Mouse (Mus musculus) stomach, embryonic 14.5 days (tissue): ENCODE measurements at regions not wholly inside any gene's neighbourhood (a gene's known extent, or its start where the extent isn't known, plus 50 kb on each side); places are given as distances from the start of the nearest gene placed in this dataset.

Experiments used
- ATAC-seq: fragments of 200-750 bp; cut with Nextera tagmentation; 2 replicates; pipeline ENCODE4 v1.8.0; 2017; ENCODE audit warnings: low read depth, moderate TSS enrichment; ENCODE audit not compliant: insufficient number of reproducible peaks, insufficient read depth, low FRiP score
- H3K27ac ChIP-seq: fragments of 300-500 bp; sonication (generic); 2 replicates; pipeline ENCODE4 v1.5.1; 2014; ENCODE audit warnings: mild to moderate bottlenecking, low read length, moderate library complexity, mixed read lengths
- H3K27me3 ChIP-seq: fragments of 300-500 bp; sonication (generic); 2 replicates; pipeline ENCODE4 v1.6.1; 2014; ENCODE audit warnings: low read length, control low read depth, mixed read lengths; ENCODE audit not compliant: control insufficient read depth, insufficient read depth
- H3K36me3 ChIP-seq: fragments of 300-500 bp; sonication (generic); 2 replicates; pipeline ENCODE4 v1.6.1; 2014; ENCODE audit warnings: mild to moderate bottlenecking, control low read depth, low read length, moderate library complexity, mixed read lengths; ENCODE audit not compliant: control insufficient read depth, insufficient read depth
- H3K4me1 ChIP-seq: fragments of 300-500 bp; sonication (generic); 2 replicates; pipeline ENCODE4 v1.6.1; 2014; ENCODE audit warnings: low read length, control low read depth, mixed read lengths; ENCODE audit not compliant: control insufficient read depth, insufficient read depth
- H3K4me2 ChIP-seq: fragments of 300-500 bp; sonication (generic); replicated peaks from 2 replicates; pipeline ENCODE4 v1.6.1; 2014; ENCODE audit warnings: low read depth, low read length, control low read depth
- H3K4me3 ChIP-seq: fragments of 300-500 bp; sonication (generic); 2 replicates; pipeline ENCODE4 v1.5.1; 2014; ENCODE audit warnings: low read depth, low read length, control low read depth
- H3K9ac ChIP-seq: fragments of 300-500 bp; sonication (generic); replicated peaks from 2 replicates; pipeline ENCODE4 v1.6.1; 2014; ENCODE audit warnings: low read depth, mild to moderate bottlenecking, control low read depth, low read length, moderate library complexity, mixed read lengths
- H3K9me3 ChIP-seq: fragments of 300-500 bp; sonication (generic); 2 replicates; pipeline ENCODE4 v1.6.1; 2016; ENCODE audit warnings: low read depth, low read length, control low read depth; ENCODE audit not compliant: control insufficient read depth
- WGBS: fragments of 180-500 bp; shearing (Covaris S2); extraction: QIAGEN DNeasy Blood & Tissue Kit; methylation state at CpG from one replicate; pipeline ENCODE4 v1.1.7; 2014; 5-methylcytosine and 5-hydroxymethylcytosine counted together

- Histone ChIP-seq H3K9ac (no peak overlapping the region), H3K9me3 (no peaks in the 10 kb centered on the region), H3K27ac (no peak overlapping the region), H3K27me3 (no peaks in the 10 kb centered on the region), H3K4me3 (no peak overlapping the region), H3K4me2 (no peak overlapping the region), H3K4me1 (no peaks in the 10 kb centered on the region), H3K36me3 (no peaks in the 10 kb centered on the region)
- ATAC-seq, result no peak
- 93% methylated on average over 4 of the region's 4 CpGs for WGBS
Measured at GRCm38 (mm10) chr3:128525427-128525826, 629.3 kb upstream of the Fam241a start.

GRCm38 (mm10) chr3:128520671-128521103 is 624.6 kb upstream of the Fam241a start:
- no peak overlapping the region for H3K4me3 ChIP-seq
- no peaks in the 10 kb centered on the region for H3K36me3 ChIP-seq
- peak; percentile 79 for ATAC-seq
- peak overlapping the region; percentile 31 for H3K4me2 ChIP-seq
- peak overlapping the region; percentile 24; the same call in 1 of the 2 replicates for H3K27ac ChIP-seq
- no peaks in the 10 kb centered on the region for H3K27me3 ChIP-seq
- no peaks in the 10 kb centered on the region for H3K4me1 ChIP-seq
- no peak overlapping the region for H3K9ac ChIP-seq
- no peaks in the 10 kb centered on the region for H3K9me3 ChIP-seq
- 39% methylated on average over 7 of the region's 7 CpGs for WGBS

GRCm38 (mm10) chr3:128519913-128520316 is 623.8 kb upstream of the Fam241a start:
- Histone ChIP-seq H3K4me3 (no peak overlapping the region), H3K36me3 (no peaks in the 10 kb centered on the region), H3K4me1 (no peaks in the 10 kb centered on the region), H3K4me2 (peak overlapping the region; percentile 31), H3K27me3 (no peaks in the 10 kb centered on the region), H3K9ac (no peak overlapping the region), H3K9me3 (no peaks in the 10 kb centered on the region), H3K27ac (peak overlapping the region; percentile 24; the same call in 1 of the 2 replicates)
- peak; percentile 51; the same call in 1 of the 2 replicates for ATAC-seq
- 35% methylated on average over 6 of the region's 6 CpGs for WGBS

- Histone ChIP-seq H3K4me3 (no peak overlapping the region), H3K9ac (no peak overlapping the region), H3K36me3 (no peaks in the 10 kb centered on the region), H3K4me1 (no peaks in the 10 kb centered on the region), H3K27ac (no peak overlapping the region), H3K9me3 (no peaks in the 10 kb centered on the region), H3K4me2 (no peak overlapping the region), H3K27me3 (no peaks in the 10 kb centered on the region)
- no peak for ATAC-seq
- 48% methylated on average over 4 of the region's 4 CpGs for WGBS
Measured at GRCm38 (mm10) chr3:128518806-128519205, 622.7 kb upstream of the Fam241a start.

GRCm38 (mm10) chr3:128471111-128471510 is 575.0 kb upstream of the Fam241a start:
- H3K36me3 ChIP-seq, result no peaks in the 10 kb centered on the region
- no peak overlapping the region for H3K27ac ChIP-seq
- no peak overlapping the region for H3K4me3 ChIP-seq
- ATAC-seq, result no peak
- no peaks in the 10 kb centered on the region for H3K27me3 ChIP-seq
- no peaks in the 10 kb centered on the region for H3K4me1 ChIP-seq
- H3K9ac ChIP-seq, result no peak overlapping the region
- no peak overlapping the region for H3K4me2 ChIP-seq
- no peaks in the 10 kb centered on the region for H3K9me3 ChIP-seq
- WGBS, result 52% methylated on average over 3 of the region's 3 CpGs

GRCm38 (mm10) chr3:128429706-128430105 is 533.6 kb upstream of the Fam241a start:
- ATAC-seq, result no peak
- Histone ChIP-seq H3K36me3 (no peaks in the 10 kb centered on the region), H3K9ac (no peak overlapping the region), H3K9me3 (no peaks in the 10 kb centered on the region), H3K27me3 (no peaks in the 10 kb centered on the region), H3K4me1 (no peaks in the 10 kb centered on the region), H3K4me3 (no peak overlapping the region), H3K27ac (no peak overlapping the region), H3K4me2 (no peak overlapping the region)

- no peaks in the 10 kb centered on the region for H3K36me3 ChIP-seq
- no peak overlapping the region for H3K4me2 ChIP-seq
- H3K27ac ChIP-seq, result no peak overlapping the region
- H3K27me3 ChIP-seq, result no peaks in the 10 kb centered on the region
- H3K4me3 ChIP-seq, result no peak overlapping the region
- 72% methylated on average over 2 of the region's 2 CpGs for WGBS
- no peak for ATAC-seq
- H3K9me3 ChIP-seq, result no peaks in the 10 kb centered on the region
- no peaks in the 10 kb centered on the region for H3K4me1 ChIP-seq
- no peak overlapping the region for H3K9ac ChIP-seq
Measured at GRCm38 (mm10) chr3:128415568-128415967, 519.4 kb upstream of the Fam241a start.

GRCm38 (mm10) chr3:128413481-128413880 is 517.4 kb upstream of the Fam241a start:
- H3K4me3 ChIP-seq, result no peak overlapping the region
- H3K27me3 ChIP-seq, result no peaks in the 10 kb centered on the region
- ATAC-seq, result no peak
- H3K36me3 ChIP-seq, result no peaks in the 10 kb centered on the region
- H3K9me3 ChIP-seq, result no peaks in the 10 kb centered on the region
- no peak overlapping the region for H3K4me2 ChIP-seq
- H3K4me1 ChIP-seq, result no peaks in the 10 kb centered on the region
- no peak overlapping the region for H3K27ac ChIP-seq
- H3K9ac ChIP-seq, result no peak overlapping the region
- 38% methylated on average over 1 of the region's 1 CpGs for WGBS

GRCm38 (mm10) chr3:128412157-128412556 is 516.0 kb upstream of the Fam241a start:
- Histone ChIP-seq H3K9ac (no peak overlapping the region), H3K4me3 (no peak overlapping the region), H3K4me2 (no peak overlapping the region), H3K27me3 (no peaks in the 10 kb centered on the region), H3K4me1 (no peaks in the 10 kb centered on the region), H3K9me3 (no peaks in the 10 kb centered on the region), H3K36me3 (no peaks in the 10 kb centered on the region), H3K27ac (no peak overlapping the region)
- ATAC-seq, result no peak
